Mouse (Mus musculus): ENCODE results near the gene Olfr543.
"Not testable (repeated sequence)": the region's sequence is repeated elsewhere in the genome, so short reads cannot be mapped to it uniquely, and the experiment has no call there.

The Olfr543 gene

GRCm38 (mm10) chr7:102481579-102481978 lies at the start of gene Olfr543:
TSS of gene Olfr543 (minus strand) at chr7:102481679.
- no peak for DNase-seq (ENCODE audit: low spot score in 2 of 2)

DNA sequence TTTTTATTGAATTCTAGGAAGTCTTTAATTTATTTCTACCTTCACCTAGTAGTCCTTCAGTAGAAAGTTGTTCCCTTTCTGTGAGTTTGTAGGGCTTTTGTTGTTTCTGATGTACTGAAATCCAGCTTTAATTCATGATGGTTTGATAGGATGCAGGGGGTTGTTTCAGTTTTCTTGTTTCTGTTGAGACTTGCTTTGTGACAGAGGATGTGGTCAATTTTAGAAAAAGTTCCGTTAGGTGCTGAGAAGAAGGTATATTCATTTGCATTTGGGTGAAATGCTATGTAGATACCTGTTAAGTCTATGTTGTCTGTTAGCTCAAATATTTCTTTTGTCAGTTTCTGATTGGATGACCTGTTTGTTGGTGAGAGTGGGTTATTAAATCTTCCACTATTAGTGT lies 47.6 kb upstream of the Olfr543 start:
- DNase-seq (ENCODE audit: low spot score in 2 of 2): no peak

DNA sequence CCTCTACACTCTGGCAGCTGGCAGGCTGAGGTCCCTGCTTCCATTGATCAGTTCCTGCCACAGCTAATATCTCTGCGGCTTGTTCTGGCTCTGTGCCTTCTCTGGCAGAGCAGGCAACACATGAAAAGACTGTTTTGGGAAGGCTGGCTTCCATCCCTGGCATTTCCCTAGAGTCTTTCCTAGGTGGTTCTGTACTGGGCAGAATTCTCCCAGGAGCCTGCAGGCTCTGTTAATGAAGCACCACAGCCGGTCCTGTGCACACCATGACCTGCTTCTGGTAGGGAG lies 35.5 kb upstream of the Olfr543 start:
- DNase-seq (ENCODE audit: low spot score in 2 of 2): no peak

GRCm38 (mm10) chr7:102516261-102517050 lies 35.0 kb upstream of the Olfr543 start:
- DNase-seq (ENCODE audit: low spot score in 2 of 2): no peak

- no peak for DNase-seq (ENCODE audit: low spot score in 2 of 2)
Measured at GRCm38 (mm10) chr7:102514144-102514543, 32.7 kb upstream of the Olfr543 start.

GRCm38 (mm10) chr7:102512814-102513435 lies 31.4 kb upstream of the Olfr543 start:
- DNase-seq (ENCODE audit: low spot score in 2 of 2): peak; percentile 16 to 82

DNA sequence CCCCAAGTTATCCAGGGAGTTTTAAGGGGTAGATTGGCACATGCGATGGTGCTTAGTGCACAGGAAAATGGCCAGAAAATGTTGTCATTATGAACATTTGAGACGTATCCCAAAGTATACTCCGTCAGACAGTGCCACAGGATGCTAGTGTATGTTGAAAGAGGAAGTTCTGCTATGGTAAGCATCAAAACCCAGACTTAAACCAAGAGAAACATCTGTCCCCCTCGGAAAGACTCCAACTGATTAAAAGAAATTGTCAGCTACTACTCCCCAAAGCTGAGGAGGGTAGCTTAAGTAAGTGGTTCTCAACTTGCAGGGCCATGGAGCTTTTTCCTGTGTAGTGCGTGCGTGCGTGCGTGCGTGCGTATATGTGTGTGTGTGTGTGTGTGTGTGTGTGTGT lies 30.4 kb upstream of the Olfr543 start:
- no peak for DNase-seq (ENCODE audit: low spot score in 2 of 2)

- DNase-seq (ENCODE audit: low spot score in 2 of 2): no peak
Measured at GRCm38 (mm10) chr7:102509726-102510125, 28.2 kb upstream of the Olfr543 start.

GRCm38 (mm10) chr7:102508666-102509065 lies 27.2 kb upstream of the Olfr543 start:
- no peak for DNase-seq (ENCODE audit: low spot score in 2 of 2)

- no peak for DNase-seq (ENCODE audit: low spot score in 2 of 2)
Measured at GRCm38 (mm10) chr7:102508066-102508465, 26.6 kb upstream of the Olfr543 start.

DNA sequence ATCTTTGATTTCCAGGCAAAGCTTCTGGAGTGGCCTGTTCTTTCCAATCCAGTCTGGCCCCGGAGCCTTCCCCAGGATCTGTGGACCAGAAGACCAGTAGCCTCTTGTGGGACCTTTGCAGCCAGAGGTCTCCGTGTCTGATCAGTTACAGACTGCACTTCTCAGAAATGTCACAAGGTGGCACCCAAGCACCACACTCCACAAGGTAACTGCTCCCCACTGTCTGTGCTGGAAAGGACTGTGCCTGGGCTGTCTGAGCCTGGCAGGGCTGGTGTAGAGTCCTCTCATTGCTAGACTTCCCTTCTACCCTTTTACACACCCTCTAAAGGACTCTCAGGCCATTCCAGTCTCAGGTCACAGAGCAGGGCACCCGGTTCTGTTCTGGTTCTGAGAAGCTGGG lies 25.4 kb upstream of the Olfr543 start:
- peak; percentile 18 to 80 for DNase-seq (ENCODE audit: low spot score in 2 of 2)

DNA sequence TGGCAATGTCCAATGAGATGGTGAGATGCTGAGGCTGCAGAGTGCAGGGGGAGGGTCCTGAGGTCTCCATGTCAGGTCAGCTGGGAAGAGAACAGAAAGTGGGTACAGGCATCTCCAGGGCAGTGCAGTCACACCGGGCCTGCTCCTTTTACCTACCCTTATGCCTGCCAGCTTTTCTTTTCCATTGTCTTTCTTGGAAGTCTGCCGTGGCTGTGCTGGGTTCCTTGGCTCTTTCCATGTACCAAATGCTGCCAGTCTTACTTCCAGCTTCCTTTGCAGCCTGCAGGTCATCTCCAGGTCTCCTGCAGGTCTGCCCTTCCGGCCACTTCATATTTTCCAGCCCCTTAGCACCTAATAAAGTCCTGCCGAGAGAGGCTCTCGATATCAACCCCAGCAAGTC lies 20.5 kb upstream of the Olfr543 start:
- no peak for DNase-seq (ENCODE audit: low spot score in 2 of 2)

DNA sequence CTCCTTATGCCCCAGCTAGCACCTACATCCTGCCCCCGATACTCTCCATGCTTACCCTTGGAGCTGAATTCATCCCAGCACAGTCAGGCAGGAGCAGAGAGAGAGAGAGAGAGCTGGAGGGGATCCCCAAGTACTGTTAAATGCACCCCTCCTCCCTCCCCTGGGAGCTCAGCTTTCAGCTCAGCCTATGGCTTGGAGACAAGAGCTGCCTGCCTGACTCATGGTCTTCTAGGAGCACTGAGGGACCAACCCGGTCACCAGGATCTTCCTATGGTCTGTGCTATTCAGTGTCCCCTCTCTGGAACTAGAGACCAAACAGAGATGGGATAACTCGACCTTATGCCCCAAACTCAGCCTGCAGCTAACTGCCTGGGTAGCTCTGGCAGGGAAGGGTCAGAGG lies 18.0 kb upstream of the Olfr543 start, which contains the start of gene Olfr545:
Gene Olfr545 (minus strand): TSS at position 101 of the 400 bp plus-strand sequence.
- no peak for DNase-seq (ENCODE audit: low spot score in 2 of 2)

DNA sequence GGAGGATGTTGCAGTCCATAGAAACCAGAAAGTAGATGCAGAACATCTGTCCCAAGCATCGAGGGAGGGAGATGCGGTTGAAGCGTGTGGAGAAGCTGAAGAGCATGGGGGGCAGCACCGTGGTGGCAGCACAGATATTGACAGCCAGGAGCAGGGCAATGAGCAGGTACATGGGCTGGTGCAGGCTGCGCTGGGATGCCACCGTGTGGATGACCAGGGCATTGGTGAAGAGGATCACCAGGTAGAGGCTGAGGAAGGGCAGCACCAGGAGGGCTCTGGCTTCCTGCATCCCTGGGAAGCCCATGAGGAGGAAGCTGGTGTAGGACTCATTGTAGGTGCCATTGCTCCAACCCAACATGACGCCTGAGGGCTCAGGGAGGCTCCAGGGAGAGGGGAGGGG lies 12.9 kb upstream of the Olfr543 start:
- DNase-seq (ENCODE audit: low spot score in 2 of 2): not testable (repeated sequence)

DNA sequence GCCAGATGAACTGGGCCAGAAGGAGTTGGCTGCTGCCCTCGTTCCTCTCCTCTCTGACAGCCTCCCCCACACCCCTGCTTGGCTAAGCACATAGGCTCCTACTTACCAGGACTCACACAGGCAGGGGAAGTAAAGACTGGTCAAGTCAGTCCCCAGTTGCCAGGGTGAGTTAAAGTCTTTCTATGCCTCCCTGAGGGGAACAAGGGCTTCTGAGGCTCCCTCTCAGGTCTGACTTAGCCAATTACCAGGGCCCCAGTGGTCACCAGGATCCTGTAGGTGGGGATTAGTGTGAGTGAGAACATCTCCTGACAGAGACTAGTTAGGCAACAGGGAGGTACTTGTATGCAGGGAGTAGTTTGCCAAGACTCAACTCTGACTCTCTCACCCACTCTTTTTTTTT lies 6.7 kb upstream of the Olfr543 start, which contains the start of gene Olfr544:
Gene Olfr544 (minus strand): TSS at position 153 of the 400 bp plus-strand sequence.
- DNase-seq (ENCODE audit: low spot score in 2 of 2): no peak

- DNase-seq (ENCODE audit: low spot score in 2 of 2): no peak
Measured at GRCm38 (mm10) chr7:102486105-102486504, 4.6 kb upstream of the Olfr543 start.

DNA sequence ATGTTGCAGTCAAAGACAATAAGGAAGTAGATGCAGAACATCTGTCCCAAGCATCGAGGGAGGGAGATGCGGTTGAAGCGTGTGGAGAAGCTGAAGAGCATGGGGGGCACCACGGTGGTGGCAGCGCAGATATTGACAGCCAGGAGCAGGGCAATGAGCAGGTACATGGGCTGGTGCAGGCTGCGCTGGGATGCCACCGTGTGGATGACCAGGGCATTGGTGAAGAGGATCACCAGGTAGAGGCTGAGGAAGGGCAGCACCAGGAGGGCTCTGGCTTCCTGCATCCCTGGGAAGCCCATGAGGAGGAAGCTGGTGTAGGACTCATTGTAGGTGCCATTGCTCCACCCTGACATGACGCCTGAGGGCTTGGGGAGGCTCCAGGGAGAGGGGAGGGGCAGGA lies 3.3 kb upstream of the Olfr543 start:
- not testable (repeated sequence) for DNase-seq (ENCODE audit: low spot score in 2 of 2)

DNA sequence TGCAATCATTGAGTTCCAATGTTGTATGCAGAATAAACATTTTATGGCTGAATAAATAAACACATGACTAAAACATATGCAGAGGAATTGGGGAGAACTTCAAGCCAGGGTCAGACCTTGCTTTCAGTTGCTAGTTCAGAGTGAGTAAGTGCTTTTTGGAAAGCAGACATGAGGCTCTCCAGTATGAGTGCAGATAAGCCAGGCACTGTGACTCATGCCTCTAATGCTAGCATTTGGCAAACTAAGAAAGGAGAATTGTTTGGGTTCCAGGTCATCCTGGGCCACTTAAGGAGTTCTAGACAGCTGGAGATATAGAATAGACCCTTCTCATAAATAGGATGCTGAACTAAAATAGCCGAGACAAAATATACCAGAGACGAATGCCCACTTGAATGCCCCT lies 2.2 kb upstream of the Olfr543 start:
- no peak for DNase-seq (ENCODE audit: low spot score in 2 of 2)

GRCm38 (mm10) chr7:102480821-102481220 lies 658 bp downstream of the Olfr543 start:
- DNase-seq (ENCODE audit: low spot score in 2 of 2): no peak

GRCm38 (mm10) chr7:102479368-102480078 lies 2.0 kb downstream of the Olfr543 start:
- no peak for DNase-seq (ENCODE audit: low spot score in 2 of 2)

- no peak for DNase-seq (ENCODE audit: low spot score in 2 of 2)
Measured at GRCm38 (mm10) chr7:102478926-102479325, 2.6 kb downstream of the Olfr543 start.

DNA sequence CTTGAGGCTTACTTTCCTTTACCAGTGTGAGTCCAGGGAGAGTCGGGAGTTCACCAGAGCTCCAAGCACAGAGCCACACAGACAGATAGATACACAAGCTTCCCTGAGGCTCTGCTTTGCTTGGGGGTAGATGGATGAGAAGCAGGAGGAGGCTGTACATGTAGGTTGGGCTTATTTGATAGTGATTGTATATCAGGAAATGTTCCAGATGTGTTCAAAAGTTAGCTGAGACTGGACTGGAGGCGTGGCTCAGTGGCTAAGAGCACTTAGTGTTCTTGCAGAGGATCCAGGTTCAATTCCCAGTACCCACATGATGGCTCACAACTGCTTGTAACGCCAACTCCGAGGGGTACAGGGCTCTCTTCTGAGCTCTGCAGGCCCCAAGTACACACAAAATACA lies 3.1 kb downstream of the Olfr543 start:
- no peak for DNase-seq (ENCODE audit: low spot score in 2 of 2)

GRCm38 (mm10) chr7:102477377-102477776 lies 4.1 kb downstream of the Olfr543 start:
- peak in 1 of 2 experiments; percentile 3 for DNase-seq (ENCODE audit: low spot score in 2 of 2)

All from left cerebral cortex, adult 9 months (tissue).